Mouse (Mus musculus) liver, embryonic 14.5 days (tissue): Measurements from ENCODE around the gene Gm45062. TPM values are rescaled to one million over a fixed set of nuclear protein-coding genes. Genes with fewer than 3 reads are reported as not detected.

Source experiments
- ATAC-seq: fragments of 200-750 bp; cut with Nextera tagmentation; 2 replicates; pipeline ENCODE4 v1.8.0; 2017; ENCODE audit warnings: moderate number of reproducible peaks, mild to moderate bottlenecking, moderate library complexity; ENCODE audit not compliant: insufficient read depth
- DNase-seq, 3 experiments: peaks; one replicate each; pipeline ENCODE4 v3.0.0-alpha.2; 2012 to 2013; ENCODE audit warnings: low read depth in 3 of 3, low spot score in 3 of 3
- H3K27ac ChIP-seq: fragments of 300-500 bp; sonication (generic); 2 replicates; pipeline ENCODE4 v1.5.1; 2014; ENCODE audit warnings: moderate library complexity, mild to moderate bottlenecking, control low read depth, inconsistent platforms
- H3K27me3 ChIP-seq: fragments of 300-500 bp; sonication (generic); 2 replicates; pipeline ENCODE4 v1.6.1; 2014; ENCODE audit warnings: mild to moderate bottlenecking, low read length, moderate library complexity; ENCODE audit not compliant: control insufficient read depth, insufficient read depth
- H3K36me3 ChIP-seq: fragments of 300-500 bp; sonication (generic); replicated peaks from 2 replicates; pipeline ENCODE4 v1.6.1; 2014; ENCODE audit warnings: low read depth; ENCODE audit not compliant: control insufficient read depth, insufficient read depth
- H3K4me1 ChIP-seq, 2 experiments: fragments of 200-500 bp in 1 of 2; fragments of 300-500 bp in 1 of 2; sonication (generic) in 1 of 2; replicated peaks; 2 replicates each; pipeline ENCODE4 v1.6.1; 2012 to 2014; ENCODE audit warnings: antibody characterized with exemption in 1 of 2, inconsistent platforms in 1 of 2, low read length in 1 of 2; ENCODE audit not compliant: control insufficient read depth in 2 of 2, insufficient read depth in 2 of 2
- H3K4me2 ChIP-seq: fragments of 300-500 bp; sonication (generic); 2 replicates; pipeline ENCODE4 v1.6.1; 2014; ENCODE audit warnings: low read depth, mild to moderate bottlenecking, control low read depth, moderate library complexity
- H3K4me3 ChIP-seq, 2 experiments: fragments of 200-500 bp in 1 of 2; fragments of 300-500 bp in 1 of 2; sonication (generic) in 1 of 2; 2 replicates each; pipeline ENCODE4 v1.5.1; 2012 to 2014; ENCODE audit warnings: low read depth in 2 of 2, low read length in 2 of 2, mild to moderate bottlenecking in 2 of 2, control low read depth in 1 of 2, inconsistent platforms in 1 of 2, moderate library complexity in 1 of 2; ENCODE audit not compliant: insufficient read depth in 1 of 2
- H3K9ac ChIP-seq: fragments of 300-500 bp; sonication (generic); replicated peaks from 2 replicates; pipeline ENCODE4 v1.6.1; 2014; ENCODE audit warnings: mild to moderate bottlenecking, control low read depth, moderate library complexity
- H3K9me3 ChIP-seq: fragments of 300-500 bp; sonication (generic); 2 replicates; pipeline ENCODE4 v1.6.1; 2016; ENCODE audit warnings: low read length, mixed read lengths; ENCODE audit not compliant: control insufficient read depth
- CTCF ChIP-seq: IDR thresholded peaks from 2 replicates; pipeline ENCODE4 v1.5.1; 2016; ENCODE audit warnings: antibody characterized with exemption, low read depth, control low read depth
- EP300 ChIP-seq: IDR thresholded peaks from 2 replicates; pipeline ENCODE4 v1.6.1; 2016; ENCODE audit warnings: antibody characterized with exemption, low read depth
- WGBS: fragments of 180-500 bp; shearing (Covaris S2); extraction: QIAGEN DNeasy Blood & Tissue Kit; methylation state at CpG from one replicate; pipeline ENCODE4 v1.1.7; 2014; ENCODE audit not compliant: insufficient replicate concordance; 5-methylcytosine and 5-hydroxymethylcytosine counted together
- polyA plus RNA-seq, 2 experiments: library from polyadenylated mRNA; depleted of rRNA in 1 of 2; stranded (reverse) in 1 of 2; unstranded in 1 of 2; fragments of >200 nt; fragmentation: Nextera tagmentation in 1 of 2; extraction: Ambion mirVana in 1 of 2; gene quantifications; 2 replicates each; pipeline versions ENCODE4 v1.2.1 to v1.2.3; 2012 to 2014

The Gm45062 gene
- polyA plus RNA-seq, 2 experiments: 0.86 to 1.9 TPM

GRCm38 (mm10) chr6:8591665-8592064 is 332.4 kb downstream of the Gm45062 start:
- Histone ChIP-seq H3K27ac (no peak overlapping the region), H3K27me3 (no peaks in the 10 kb centered on the region), H3K9ac (no peak overlapping the region), H3K4me3 (no peak overlapping the region), H3K9me3 (no peaks in the 10 kb centered on the region), H3K4me2 (no peak overlapping the region), H3K36me3 (no peaks in the 10 kb centered on the region), H3K4me1 (no peaks in the 10 kb centered on the region)
- no peak for TF ChIP-seq CTCF
- TF ChIP-seq EP300: no peak
- DNase-seq (no peak), ATAC-seq (no peak)
- WGBS: 84% methylated on average over 9 of the region's 9 CpGs

GRCm38 (mm10) chr6:8617369-8617768 is 358.1 kb downstream of the Gm45062 start:
- WGBS: 35% methylated on average over 2 of the region's 2 CpGs
- H3K9ac ChIP-seq: no peak overlapping the region
- H3K27me3 ChIP-seq: no peaks in the 10 kb centered on the region
- H3K36me3 ChIP-seq: no peaks in the 10 kb centered on the region
- ATAC-seq (no peak), DNase-seq (no peak)
- H3K9me3 ChIP-seq: no peaks in the 10 kb centered on the region
- TF ChIP-seq CTCF (no peak), EP300 (no peak)
- H3K4me1 ChIP-seq: 0 out of 4 replicates have a peak, but pooled peaks cover 4% of the 10 kb centered on the region in 2 experiments
- no peak overlapping the region for H3K4me3 ChIP-seq
- H3K27ac ChIP-seq: no peak overlapping the region
- H3K4me2 ChIP-seq: no peak overlapping the region

- Histone ChIP-seq H3K27ac (no peak overlapping the region), H3K36me3 (no peaks in the 10 kb centered on the region), H3K4me1 (0 out of 4 replicates have a peak, but pooled peaks cover 4% of the 10 kb centered on the region in 2 experiments), H3K27me3 (no peaks in the 10 kb centered on the region), H3K4me3 (no peak overlapping the region), H3K9me3 (no peaks in the 10 kb centered on the region), H3K9ac (no peak overlapping the region), H3K4me2 (no peak overlapping the region)
- 45% methylated on average over 4 of the region's 4 CpGs for WGBS
- no peak for DNase-seq
- peak; percentile 52; the same call in 1 of the 2 replicates for ATAC-seq
- no peak for TF ChIP-seq CTCF
- TF ChIP-seq EP300: no peak
These were observed 360.5 kb downstream of the Gm45062 start for GRCm38 (mm10) chr6:8619582-8620350.

GRCm38 (mm10) chr6:8623045-8623444 is 363.8 kb downstream of the Gm45062 start:
- H3K4me3 ChIP-seq: no peak overlapping the region
- H3K9me3 ChIP-seq: no peaks in the 10 kb centered on the region
- no peaks in the 10 kb centered on the region for H3K36me3 ChIP-seq
- WGBS: 47% methylated on average over 3 of the region's 3 CpGs
- H3K27me3 ChIP-seq: no peaks in the 10 kb centered on the region
- TF ChIP-seq EP300 (no peak), CTCF (no peak)
- H3K27ac ChIP-seq: no peak overlapping the region
- H3K4me1 ChIP-seq: 0 out of 4 replicates have a peak, but pooled peaks cover 4% of the 10 kb centered on the region in 2 experiments
- no peak for DNase-seq
- no peak overlapping the region for H3K4me2 ChIP-seq
- no peak overlapping the region for H3K9ac ChIP-seq
- ATAC-seq: no peak

GRCm38 (mm10) chr6:8628226-8628625 is 369.0 kb downstream of the Gm45062 start:
- no peak overlapping the region for H3K4me3 ChIP-seq
- ATAC-seq (no peak), DNase-seq (no peak)
- H3K36me3 ChIP-seq: no peaks in the 10 kb centered on the region
- no peaks in the 10 kb centered on the region for H3K27me3 ChIP-seq
- H3K9ac ChIP-seq: no peak overlapping the region
- no peaks in the 10 kb centered on the region for H3K9me3 ChIP-seq
- WGBS: 67% methylated on average over 8 of the region's 8 CpGs
- H3K4me1 ChIP-seq: peaks cover 5 to 11% of the 10 kb centered on the region in 2 experiments; a peak in 2 of 4 replicates
- no peak overlapping the region for H3K27ac ChIP-seq
- no peak overlapping the region for H3K4me2 ChIP-seq
- TF ChIP-seq EP300 (no peak), CTCF (no peak)
